Mouse (Mus musculus) cerebellum, adult 8-10 months (tissue): ENCODE measurements around the gene Myzap.
"Not testable (repeated sequence)": the region's sequence is repeated elsewhere in the genome, so short reads cannot be mapped to it uniquely, and the experiment has no call there.

ENCODE experiments used
- DNase-seq: peaks from one replicate; pipeline ENCODE4 v3.0.0; 2022

Gene Myzap

GRCm38 (mm10) chr9:71591938-71592548, at the start of gene Myzap:
Myzap (minus strand) TSS chr9:71592360.
- DNase-seq = peak; percentile 19

- DNase-seq = no peak
Measured at GRCm38 (mm10) chr9:71640361-71640927, 48.3 kb upstream of the Myzap start.

- DNase-seq = no peak
Measured at GRCm38 (mm10) chr9:71638198-71638597, 46.0 kb upstream of the Myzap start.

- no peak for DNase-seq
Measured at GRCm38 (mm10) chr9:71636854-71637253, 44.7 kb upstream of the Myzap start.

GRCm38 (mm10) chr9:71635627-71636026, 43.5 kb upstream of the Myzap start:
- no peak for DNase-seq

GRCm38 (mm10) chr9:71634916-71635315, 42.8 kb upstream of the Myzap start:
- no peak for DNase-seq

- DNase-seq = no peak
Measured at GRCm38 (mm10) chr9:71628921-71629320, 36.8 kb upstream of the Myzap start.

- no peak for DNase-seq
Measured at GRCm38 (mm10) chr9:71628286-71628685, 36.1 kb upstream of the Myzap start.

GRCm38 (mm10) chr9:71625961-71626360, 33.8 kb upstream of the Myzap start:
- DNase-seq = no peak

- DNase-seq = peak; percentile 28
Measured at GRCm38 (mm10) chr9:71624793-71625495, 32.8 kb upstream of the Myzap start.

- DNase-seq = peak; percentile 15
Measured at GRCm38 (mm10) chr9:71623871-71624569, 31.9 kb upstream of the Myzap start.

GRCm38 (mm10) chr9:71622593-71622992, 30.4 kb upstream of the Myzap start:
- no peak for DNase-seq

- no peak for DNase-seq
Measured at GRCm38 (mm10) chr9:71621968-71622367, 29.8 kb upstream of the Myzap start.

GRCm38 (mm10) chr9:71620116-71620515, 28.0 kb upstream of the Myzap start:
- DNase-seq = not testable (repeated sequence)

GRCm38 (mm10) chr9:71617363-71617762, 25.2 kb upstream of the Myzap start:
- peak; percentile 15 for DNase-seq

GRCm38 (mm10) chr9:71616185-71616584, 24.0 kb upstream of the Myzap start:
- DNase-seq = peak; percentile 57

GRCm38 (mm10) chr9:71614643-71615042, 22.5 kb upstream of the Myzap start:
- no peak for DNase-seq

GRCm38 (mm10) chr9:71612981-71613380, 20.8 kb upstream of the Myzap start:
- DNase-seq = no peak

- no peak for DNase-seq
Measured at GRCm38 (mm10) chr9:71611876-71612275, 19.7 kb upstream of the Myzap start.

GRCm38 (mm10) chr9:71609010-71609409, 16.9 kb upstream of the Myzap start:
- DNase-seq = no peak

GRCm38 (mm10) chr9:71606296-71607057, 14.3 kb upstream of the Myzap start:
- DNase-seq = no peak

GRCm38 (mm10) chr9:71604914-71605635, 12.9 kb upstream of the Myzap start:
- no peak for DNase-seq
